Mouse (Mus musculus) CH12.LX (cell line): ENCODE data around the gene Akr7a5. TPM values are rescaled to one million over a fixed set of nuclear protein-coding genes. Genes with fewer than 3 reads are reported as not detected.

ENCODE experiments used
- DNase-seq: peaks from one replicate; pipeline ENCODE4 v3.0.0-alpha.2; 2013; ENCODE audit errors: extremely low read depth
- H3K27ac ChIP-seq: 2 replicates; pipeline ENCODE4 v1.5.1; 2012; ENCODE audit warnings: low read depth, mild to moderate bottlenecking, control low read depth, moderate library complexity; ENCODE audit not compliant: insufficient read depth
- H3K27me3 ChIP-seq: replicated peaks from 2 replicates; pipeline ENCODE3; 2012; ENCODE audit warnings: inconsistent platforms
- H3K36me3 ChIP-seq, 2 experiments: replicated peaks in 1 of 2; 2 replicates each; pipeline versions ENCODE3 to v1.6.1; 2012; ENCODE audit warnings: inconsistent platforms in 1 of 2, low read length in 1 of 2, mild to moderate bottlenecking in 1 of 2, mixed read lengths in 1 of 2, moderate library complexity in 1 of 2; ENCODE audit not compliant: control insufficient read depth in 1 of 2, insufficient read depth in 1 of 2
- H3K4me1 ChIP-seq, 2 experiments: 2 replicates each; pipeline ENCODE4 v1.6.1; 2012; ENCODE audit warnings: inconsistent platforms in 1 of 2, moderate library complexity in 1 of 2; ENCODE audit not compliant: insufficient read depth in 2 of 2, control insufficient read depth in 1 of 2
- H3K4me2 ChIP-seq: 2 replicates; pipeline ENCODE4 v1.6.1; 2012; ENCODE audit warnings: low read depth, mild to moderate bottlenecking, control low read depth; ENCODE audit not compliant: poor library complexity, insufficient read depth, severe bottlenecking
- H3K4me3 ChIP-seq, 3 experiments: fragments of 150-350 bp in 1 of 3; sonication (generic) in 1 of 3; replicated peaks in 1 of 3; 2 replicates each; pipeline versions ENCODE3 to v1.5.1; 2011 to 2012; ENCODE audit warnings: low read depth in 2 of 3, low read length in 2 of 3, mild to moderate bottlenecking in 2 of 3, moderate library complexity in 2 of 3, control low read depth in 1 of 3, improper control_type of control experiment in 1 of 3, inconsistent platforms in 1 of 3, mixed read lengths in 1 of 3; ENCODE audit not compliant: poor library complexity in 1 of 3
- H3K79me2 ChIP-seq: replicated peaks from 2 replicates; pipeline ENCODE4 v1.6.1; 2012; ENCODE audit warnings: mild to moderate bottlenecking, moderate library complexity; ENCODE audit not compliant: control insufficient read depth, poor library complexity, insufficient read depth, severe bottlenecking; ENCODE audit errors: extremely low read depth
- H3K9ac ChIP-seq: 2 replicates; pipeline ENCODE4 v1.6.1; 2012; ENCODE audit warnings: low read depth, mild to moderate bottlenecking, control low read depth, moderate library complexity; ENCODE audit not compliant: insufficient read depth
- H3K9me3 ChIP-seq: replicated peaks from 2 replicates; pipeline ENCODE3; 2012; ENCODE audit warnings: low read length, inconsistent platforms, mixed read lengths
- BHLHE40 ChIP-seq: IDR thresholded peaks from 2 replicates; pipeline ENCODE4 v1.6.1; 2011; ENCODE audit warnings: mild to moderate bottlenecking, low read depth, low read length, improper control_type of control experiment
- CHD1 ChIP-seq: IDR thresholded peaks from 2 replicates; pipeline ENCODE4 v1.6.1; 2012; ENCODE audit warnings: low read depth, low read length, improper control_type of control experiment, inconsistent platforms
- ETS1 ChIP-seq: conservative IDR thresholded peaks from 2 replicates; pipeline ENCODE4 v1.6.1; 2012; ENCODE audit warnings: low read depth, mild to moderate bottlenecking, inconsistent platforms, low read length, improper control_type of control experiment, moderate library complexity
- GABPA ChIP-seq: IDR thresholded peaks from 2 replicates; pipeline ENCODE4 v1.6.1; 2012; ENCODE audit warnings: low read depth, low read length, improper control_type of control experiment, inconsistent platforms; ENCODE audit not compliant: insufficient replicate concordance
- HCFC1 ChIP-seq: IDR thresholded peaks from 2 replicates; pipeline ENCODE4 v1.6.1; 2012; ENCODE audit warnings: low read depth, mild to moderate bottlenecking, inconsistent platforms, low read length, improper control_type of control experiment
- JUN ChIP-seq: IDR thresholded peaks from 2 replicates; pipeline ENCODE4 v1.6.1; 2011; ENCODE audit warnings: low read depth, mild to moderate bottlenecking, low read length, improper control_type of control experiment, moderate library complexity; ENCODE audit not compliant: insufficient read depth
- MAZ ChIP-seq: IDR thresholded peaks from 2 replicates; pipeline ENCODE4 v1.6.1; 2012; ENCODE audit warnings: low read depth, mild to moderate bottlenecking, inconsistent platforms, low read length, improper control_type of control experiment, moderate library complexity
- MXI1 ChIP-seq: IDR thresholded peaks from 2 replicates; pipeline ENCODE4 v1.6.1; 2011; ENCODE audit warnings: mild to moderate bottlenecking, low read depth, low read length, improper control_type of control experiment
- MYC ChIP-seq: IDR thresholded peaks from 2 replicates; pipeline ENCODE4 v1.6.1; 2011; ENCODE audit warnings: low read depth, mild to moderate bottlenecking, improper control_type of control experiment, low read length
- NELFE ChIP-seq: IDR thresholded peaks from 2 replicates; pipeline ENCODE4 v1.6.1; 2011; ENCODE audit warnings: low read depth, low read length, improper control_type of control experiment
- POLR2A ChIP-seq: IDR thresholded peaks from 2 replicates; pipeline ENCODE4 v1.6.1; 2011; ENCODE audit warnings: low read depth, mild to moderate bottlenecking, improper control_type of control experiment, low read length
- POLR2AphosphoS2 ChIP-seq: IDR thresholded peaks from 2 replicates; pipeline ENCODE4 v1.6.1; 2011; ENCODE audit warnings: low read depth, low read length, improper control_type of control experiment
- RCOR1 ChIP-seq: conservative IDR thresholded peaks from 2 replicates; pipeline ENCODE4 v1.6.1; 2012; ENCODE audit warnings: low read depth, mild to moderate bottlenecking, inconsistent platforms, low read length, improper control_type of control experiment
- SIN3A ChIP-seq: IDR thresholded peaks from 2 replicates; pipeline ENCODE4 v1.6.1; 2012; ENCODE audit warnings: low read length, improper control_type of control experiment, inconsistent platforms
- SMC3 ChIP-seq: IDR thresholded peaks from 2 replicates; pipeline ENCODE4 v1.6.1; 2011; ENCODE audit warnings: low read depth, low read length, improper control_type of control experiment
- UBTF ChIP-seq: IDR thresholded peaks from 2 replicates; pipeline ENCODE4 v1.6.1; 2012; ENCODE audit warnings: low read depth, mild to moderate bottlenecking, inconsistent platforms, low read length, improper control_type of control experiment, moderate library complexity
- USF1 ChIP-seq: IDR thresholded peaks from 2 replicates; pipeline ENCODE4 v1.6.1; 2014; ENCODE audit warnings: low read depth, mild to moderate bottlenecking, inconsistent platforms, low read length, improper control_type of control experiment
- USF2 ChIP-seq: conservative IDR thresholded peaks from 2 replicates; pipeline ENCODE4 v1.6.1; 2011; ENCODE audit warnings: low read depth, low read length, improper control_type of control experiment
- ZC3H11A ChIP-seq: IDR thresholded peaks from 2 replicates; pipeline ENCODE4 v1.6.1; 2012; ENCODE audit warnings: low read depth, mild to moderate bottlenecking, inconsistent platforms, low read length, improper control_type of control experiment
- ZKSCAN1 ChIP-seq: IDR thresholded peaks from 2 replicates; pipeline ENCODE4 v1.6.1; 2012; ENCODE audit warnings: low read depth, inconsistent platforms, low read length, improper control_type of control experiment, borderline replicate concordance
- ZMIZ1 ChIP-seq: IDR thresholded peaks from 2 replicates; pipeline ENCODE4 v1.6.1; 2012; ENCODE audit warnings: low read depth, mild to moderate bottlenecking, inconsistent platforms, low read length, improper control_type of control experiment
- dilution Hi-C: fragments of 300-500 bp; cut with MboI; formaldehyde crosslinking; loops from 2 replicates; pipeline ENCODE4 v1.14.3; 2020; ENCODE audit warnings: low sequenced_read_pairs; ENCODE audit not compliant: extremely low pct_unique_long_range_greater_than_20kb, extremely low pct_ligation_motif_present
- in situ Hi-C: fragments of 300-500 bp; cut with MboI; formaldehyde crosslinking; loops from 3 replicates; pipeline ENCODE4 v1.14.3; 2019; ENCODE audit warnings: low sequenced_read_pairs, low pct_ligation_motif_present, low pct_unique_long_range_greater_than_20kb, mixed read lengths
- polyA plus RNA-seq: library from polyadenylated mRNA; unstranded; fragments of >175 nt; gene quantifications from 2 replicates; pipeline ENCODE4 v1.2.1, GENCODE M21; 2012; ENCODE audit warnings: low read depth; ENCODE audit not compliant: insufficient read length
- total RNA-seq, 2 experiments: library from RNA; depleted of rRNA; stranded (reverse); fragments of 300-350 nt in 1 of 2; fragments of >200 nt in 1 of 2; gene quantifications; 2 replicates each; pipeline ENCODE4 v1.2.3; 2012 to 2014

Akr7a5 gene
- total and polyA plus RNA-seq, 3 experiments, result 24.2 to 37.7 (median 27.0) TPM

DNA sequence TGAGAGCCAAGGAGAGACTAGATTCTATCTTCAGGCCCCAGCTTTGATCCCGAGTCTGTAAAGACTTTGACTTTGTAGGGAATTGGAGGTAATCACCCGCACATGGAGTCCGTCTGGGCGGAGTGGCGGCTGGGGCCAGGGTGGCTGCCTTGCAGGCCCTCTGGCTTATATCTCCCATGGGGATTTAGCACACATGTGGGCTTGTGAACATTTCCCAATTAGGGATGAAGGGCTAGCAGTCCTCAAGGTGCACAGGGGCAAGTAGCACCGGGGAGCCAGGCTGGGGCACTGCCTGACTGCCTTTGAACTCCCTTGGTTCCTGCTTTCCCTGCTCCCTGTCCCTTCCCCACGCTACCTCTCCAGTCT, 44.1 kb upstream of the Akr7a5 start:
- H3K27ac ChIP-seq, result no peak overlapping the region
- no peak overlapping the region for H3K4me3 ChIP-seq
- H3K36me3 ChIP-seq, result peaks cover 66 to 98% of the 10 kb centered on the region in 2 experiments
- H3K9ac ChIP-seq, result no peak overlapping the region
- TF ChIP-seq CHD1 (no peak), BHLHE40 (no peak), ZKSCAN1 (no peak), USF1 (no peak), JUN (no peak), ZMIZ1 (no peak), SIN3A (no peak), RCOR1 (no peak), USF2 (no peak), NELFE (no peak), HCFC1 (no peak), UBTF (no peak), ZC3H11A (no peak), MAZ (no peak), MYC (no peak), MXI1 (no peak), POLR2AphosphoS2 (no peak), GABPA (no peak), POLR2A (no peak)
- TF ChIP-seq, all 38 proteins: peak for 0
- no peak for DNase-seq
- Histone ChIP-seq H3K79me2 (no peaks in the 10 kb centered on the region), H3K4me2 (no peak overlapping the region), H3K9me3 (no peaks in the 10 kb centered on the region), H3K4me1 (peaks cover 0 to 3% of the 10 kb centered on the region in 2 experiments; a peak in 1 of 4 replicates), H3K27me3 (no peaks in the 10 kb centered on the region)
- in situ Hi-C loops, result no loop called here
- dilution Hi-C loops, result no loop called here

DNA sequence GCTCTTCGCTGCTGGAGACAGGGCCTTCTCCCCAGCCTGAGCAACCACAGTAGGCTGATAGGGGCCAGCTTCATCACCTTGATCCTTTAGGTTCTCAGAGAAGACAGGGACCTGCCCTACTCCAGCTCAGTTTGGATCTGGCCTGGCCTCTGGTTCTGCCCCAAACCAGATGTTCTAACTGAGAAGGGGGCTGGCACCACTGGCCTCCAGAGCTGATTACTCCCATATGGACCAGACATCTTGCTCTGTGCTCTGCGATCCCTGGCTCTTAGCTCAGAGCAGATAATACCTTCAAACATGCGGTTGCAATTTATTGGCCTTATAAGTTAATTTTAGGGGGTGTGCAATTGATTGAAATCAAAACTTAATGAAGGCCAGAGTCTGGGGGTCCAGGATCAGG, 43.2 kb upstream of the Akr7a5 start:
- Histone ChIP-seq H3K4me1 (peaks cover 0 to 3% of the 10 kb centered on the region in 2 experiments; a peak in 1 of 4 replicates), H3K4me2 (no peak overlapping the region), H3K27ac (no peak overlapping the region), H3K4me3 (no peak overlapping the region), H3K79me2 (no peaks in the 10 kb centered on the region), H3K9me3 (no peaks in the 10 kb centered on the region), H3K9ac (no peak overlapping the region), H3K27me3 (no peaks in the 10 kb centered on the region), H3K36me3 (peaks cover 58 to 98% of the 10 kb centered on the region in 2 experiments)
- dilution Hi-C loops (no loop called here), in situ Hi-C loops (no loop called here)
- TF ChIP-seq ZC3H11A, result no peak
- no peak for TF ChIP-seq SMC3
- no peak for TF ChIP-seq ETS1
- no peak for TF ChIP-seq ZKSCAN1
- no peak for TF ChIP-seq USF1
- DNase-seq, result no peak
